Mouse (Mus musculus) forebrain, embryonic 16.5 days (tissue): Measurements from ENCODE around the gene Mrgpre. TPM values are rescaled to one million over a fixed set of nuclear protein-coding genes. Genes with fewer than 3 reads are reported as not detected.

ENCODE experiments used
- microRNA-seq: library from miRNA; unstranded; fragments of <30 nt; microRNA quantifications from one replicate; pipeline ENCODE4, GENCODE M21; 2017
- polyA plus RNA-seq: library from polyadenylated mRNA; unstranded; fragments of >200 nt; fragmentation: Nextera tagmentation; extraction: Ambion mirVana; gene quantifications from 2 replicates; pipeline ENCODE4 v1.2.1, GENCODE M21; 2015

The Mrgpre gene
- polyA plus RNA-seq, 1 experiment from 2014 or later, result 5.8 TPM

Small RNA genes within 50 kb of the gene (microRNA-seq; reads per million reads assigned to microRNA genes)
- not detected for gene Gm22064

Other genes with a start within 250 kb of the Mrgpre start
- gene Nap1l4, start 235.4 kb downstream of the Mrgpre start, polyA plus RNA-seq, result 361 and 363 TPM in 2 replicates
- gene Cars, start 184.4 kb downstream of the Mrgpre start, polyA plus RNA-seq, result 80.5 and 89.3 TPM in 2 replicates
- 0.15 TPM in 1 of 2 replicates, not detected in the other for gene Tnfrsf26, start 155.8 kb downstream of the Mrgpre start, polyA plus RNA-seq
- gene Tnfrsf22, start 134.8 kb downstream of the Mrgpre start, polyA plus RNA-seq, result 3.9 and 4.0 TPM in 2 replicates
- gene Tnfrsf23, start 98.6 kb downstream of the Mrgpre start, polyA plus RNA-seq, result 0.61 and 0.76 TPM in 2 replicates
- gene Osbpl5, start 27.5 kb downstream of the Mrgpre start, polyA plus RNA-seq, result 34.0 and 35.8 TPM in 2 replicates
- not detected in 2 replicates for gene Mrgprg, start 17.5 kb downstream of the Mrgpre start, polyA plus RNA-seq
- gene Nadsyn1, start 38.3 kb upstream of the Mrgpre start, polyA plus RNA-seq, result 5.7 and 6.1 TPM in 2 replicates
- 51.8 and 61.8 TPM in 2 replicates for gene Dhcr7, start 38.6 kb upstream of the Mrgpre start, polyA plus RNA-seq
- gene Gm498, start 82.3 kb upstream of the Mrgpre start, polyA plus RNA-seq, result not detected in 2 replicates
- 7.1 and 9.7 TPM in 2 replicates for gene Shank2, start 217.4 kb upstream of the Mrgpre start, polyA plus RNA-seq